ENCODE assay signal across 7 mouse cellular contexts in the genomic region with DNA sequence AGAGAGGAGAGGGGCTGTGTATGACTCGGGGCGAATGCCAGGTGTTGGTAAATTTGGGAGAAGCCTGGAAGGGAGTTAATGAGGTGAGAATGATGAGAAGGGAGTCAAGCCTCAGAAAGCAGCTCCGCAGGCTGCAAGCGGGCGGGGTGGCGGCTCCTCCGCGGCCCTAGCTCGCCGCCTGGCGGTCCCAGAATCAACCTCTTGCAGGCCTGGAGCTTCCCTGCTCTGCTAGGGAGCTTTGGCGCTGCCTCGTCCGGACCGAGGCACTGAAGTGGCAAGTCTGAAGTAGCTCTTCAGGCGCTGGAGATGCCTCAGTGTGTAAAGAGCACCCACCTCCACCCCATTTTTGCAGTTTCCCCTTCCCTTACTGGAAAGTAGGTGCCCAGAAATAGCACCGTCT. TPM values are rescaled to one million over a fixed set of nuclear protein-coding genes. Genes with fewer than 3 reads are reported as not detected.
DNase-seq lines count a peak whose midpoint lies in the region; ATAC-seq and TF ChIP-seq lines count a peak whose summit lies in the region.

No protein-coding gene starts in this region.

- intact Hi-C loops in gastrocnemius, postnatal 36 days (cut with DNase I), result loop anchor here (2.0 to 5.0 kb wide), 3 partner anchors 59 to 241 kb away; no protein-coding TSS in a partner anchor
- intact Hi-C loops in left cerebral cortex, postnatal 36 days (cut with DNase I), result loop anchor here (2.0 to 5.0 kb wide), 3 partner anchors 95 to 356 kb away; no protein-coding TSS in a partner anchor

- 1% methylated on average over 17 of the region's 17 CpGs for WGBS in intestine, embryonic 15.5 days
- 1% methylated on average over 17 of the region's 17 CpGs for WGBS in midbrain, embryonic 10.5 days
- WGBS in small intestine, adult 2 months, result under 1% methylated on average over 17 of the region's 17 CpGs

- H3K27me3 ChIP-seq in intestine, embryonic 15.5 days (replicated peaks), result peaks cover 53% of the 10 kb centered on the region
- H3K27me3 ChIP-seq in midbrain, embryonic 10.5 days (ENCODE audit: low read depth, poor library complexity, severe bottlenecking), result peaks cover 100% of the 10 kb centered on the region
- H3K27me3 ChIP-seq in small intestine, adult 2 months (ENCODE audit: control insufficient read depth, insufficient read depth, low read length), result peaks cover 52% of the 10 kb centered on the region

- no peaks in the 10 kb centered on the region for H3K36me3 ChIP-seq in intestine, embryonic 15.5 days
- H3K36me3 ChIP-seq in midbrain, embryonic 10.5 days, result no peaks in the 10 kb centered on the region
- H3K36me3 ChIP-seq in small intestine, adult 2 months (ENCODE audit: control insufficient read depth, insufficient read depth, low read length), result no peaks in the 10 kb centered on the region

- H3K4me2 ChIP-seq in intestine, embryonic 15.5 days (replicated peaks), result peak overlapping the region; percentile 98

- peak; percentile 71 for TF ChIP-seq CTCF in small intestine, adult 2 months (IDR thresholded peaks at IDR 0.05; ENCODE audit: extremely low read depth, insufficient read length, insufficient replicate concordance, low read depth, low read length)

- peak; percentile 59 for ATAC-seq in intestine, embryonic 15.5 days

- H3K4me1 ChIP-seq in intestine, embryonic 15.5 days (replicated peaks), result peaks cover 56% of the 10 kb centered on the region
- H3K4me1 ChIP-seq in midbrain, embryonic 10.5 days, result peaks cover 62% of the 10 kb centered on the region
- peaks cover 39% of the 10 kb centered on the region for H3K4me1 ChIP-seq in small intestine, adult 2 months (ENCODE audit: control insufficient read depth, insufficient read depth, insufficient read length, low read length)

- no peaks in the 10 kb centered on the region for H3K9me3 ChIP-seq in intestine, embryonic 15.5 days
- no peaks in the 10 kb centered on the region for H3K9me3 ChIP-seq in midbrain, embryonic 10.5 days (replicated peaks)

- peak; percentile 90 for DNase-seq in adrenal gland, postnatal 10 days
- DNase-seq in embryo, embryonic 10.5 days (ENCODE audit: low spot score), result peak; percentile 90
- DNase-seq in gastrocnemius, postnatal 36 days, result peak; percentile 75 to 82
- peak; percentile 71 to 76 for DNase-seq in left cerebral cortex, postnatal 36 days (ENCODE audit: low spot score in 2 of 2)
- peak; percentile 85 for DNase-seq in midbrain, embryonic 10.5 days (ENCODE audit: low spot score)

- H3K4me3 ChIP-seq in intestine, embryonic 15.5 days (replicated peaks), result peak overlapping the region; percentile 50
- H3K4me3 ChIP-seq in midbrain, embryonic 10.5 days, result peak overlapping the region; percentile 64
- peak overlapping the region; percentile 9; the same call in 1 of the 2 replicates for H3K4me3 ChIP-seq in small intestine, adult 2 months (ENCODE audit: low read depth, low read length)

- no peak overlapping the region for H3K27ac ChIP-seq in intestine, embryonic 15.5 days
- H3K27ac ChIP-seq in midbrain, embryonic 10.5 days (replicated peaks), result no peak overlapping the region
- H3K27ac ChIP-seq in small intestine, adult 2 months (ENCODE audit: insufficient read depth, low read depth, low read length), result no peak overlapping the region

- no peak overlapping the region for H3K9ac ChIP-seq in intestine, embryonic 15.5 days

- no peak for TF ChIP-seq POLR2A in small intestine, adult 2 months (IDR thresholded peaks at IDR 0.05; ENCODE audit: low read depth, low read length)

RNA-seq across cellular contexts. Expression of gene Wnt11, which starts 3.0 kb away (rescaled TPM):
- 1 to 10 TPM; 6.4 to 6.5 TPM for total RNA-seq in adrenal gland, postnatal 10 days (2021)
- total RNA-seq in gastrocnemius, postnatal 36 days (2021), result 1 to 10 TPM; 5.4 to 8.2 TPM
- polyA plus RNA-seq in intestine, embryonic 15.5 days (2015; fragmentation: Nextera tagmentation; extraction: Ambion mirVana), result 1.7 and 1.8 TPM in 2 replicates
- total RNA-seq in left cerebral cortex, postnatal 36 days (2021), result under 1 TPM; 0.39 to 0.63 TPM
- polyA plus RNA-seq in midbrain, embryonic 10.5 days (2016; fragmentation: Nextera tagmentation; extraction: Ambion mirVana), result 0.62 and 0.70 TPM in 2 replicates
- 2.8 and 18.6 TPM in 2 replicates for polyA plus RNA-seq in small intestine, adult 2 months (2012; rRNA removed)

Comparison
In these comparisons a context has a peak if more than half of its experiments do, and no peak if none do; other contexts are left out.
1. H3K4me3 ChIP-seq: peak in every context shown above with its lines; median percentile 64 in midbrain, embryonic 10.5 days; 50 in intestine, embryonic 15.5 days; 9 in small intestine, adult 2 months.